Mouse (Mus musculus): ENCODE measurements around the gene Gm15155.

- no peak for TF ChIP-seq CTCF (IDR thresholded peaks at IDR 0.05; ENCODE audit: low read depth)
- no peak for TF ChIP-seq EP300 (IDR thresholded peaks at IDR 0.05; ENCODE audit: low read depth)
These were observed 354 bp downstream of the Gm15155 start for GRCm38 (mm10) chrX:155624895-155625294.

All from liver, embryonic 14.5 days (tissue).